Mouse (Mus musculus) cortical plate, adult 2 months (tissue): ENCODE measurements around the gene Sult1c2.

Experiments
- CTCF ChIP-seq: fragments of 200-500 bp; IDR thresholded peaks from 2 replicates; pipeline ENCODE4 v1.5.1; 2011; ENCODE audit warnings: mild to moderate bottlenecking, control low read depth, low read length; ENCODE audit not compliant: insufficient read depth; ENCODE audit errors: extremely low read depth
- POLR2A ChIP-seq: fragments of 200-500 bp; IDR thresholded peaks from 2 replicates; pipeline ENCODE4 v1.6.1; 2011; ENCODE audit warnings: mild to moderate bottlenecking, low read length, control low read depth; ENCODE audit not compliant: insufficient read depth; ENCODE audit errors: extremely low read depth

- no peak for TF ChIP-seq CTCF
- TF ChIP-seq POLR2A = no peak
These were observed at the start of gene Sult1c2 for GRCm38 (mm10) chr17:53846206-53846605.
